Mouse (Mus musculus): ENCODE measurements around the gene Mfsd2b.
"Not testable (repeated sequence)": the region's sequence is repeated elsewhere in the genome, so short reads cannot be mapped to it uniquely, and the experiment has no call there.

The Mfsd2b gene

DNA sequence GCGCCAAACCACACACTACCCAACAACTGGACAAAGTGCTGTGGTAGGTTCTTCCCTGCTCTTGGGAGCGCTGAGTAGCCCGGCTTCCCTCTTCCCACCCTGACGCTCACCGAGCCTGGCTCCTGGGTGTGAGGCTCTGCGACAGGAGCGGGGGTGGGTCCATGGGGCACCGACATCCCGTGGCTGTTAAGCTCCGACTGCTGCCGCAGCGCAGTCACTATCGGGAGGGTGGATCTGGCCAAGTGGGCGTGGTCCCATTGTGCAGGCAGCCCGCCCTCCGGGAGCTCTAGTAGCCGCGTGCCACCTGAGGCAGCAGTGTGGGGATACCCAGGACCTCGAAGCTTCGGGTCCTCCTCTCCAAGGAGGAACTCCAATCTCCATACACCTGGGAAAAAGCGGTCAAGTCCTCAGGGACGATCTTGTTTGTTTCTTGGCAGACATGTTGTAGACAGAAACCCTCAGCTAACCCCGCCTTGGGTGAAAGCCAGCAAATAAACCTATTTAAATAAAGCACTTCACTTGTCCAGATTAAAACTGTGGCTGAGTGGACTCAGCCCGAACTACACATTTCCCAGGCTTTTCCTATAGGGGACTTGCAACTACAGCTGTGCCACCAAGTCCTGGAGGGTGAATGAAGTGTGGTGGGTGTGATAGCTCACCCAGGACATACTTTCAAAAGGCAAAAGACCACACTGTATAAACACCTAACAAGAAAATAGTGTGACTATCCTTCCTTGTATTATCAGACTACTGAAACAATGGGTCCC, at the start of gene Mfsd2b:
TSS of gene Mfsd2b (minus strand) at position 199 of the 767 bp plus-strand sequence.
- DNase-seq: peak; percentile 23

DNA sequence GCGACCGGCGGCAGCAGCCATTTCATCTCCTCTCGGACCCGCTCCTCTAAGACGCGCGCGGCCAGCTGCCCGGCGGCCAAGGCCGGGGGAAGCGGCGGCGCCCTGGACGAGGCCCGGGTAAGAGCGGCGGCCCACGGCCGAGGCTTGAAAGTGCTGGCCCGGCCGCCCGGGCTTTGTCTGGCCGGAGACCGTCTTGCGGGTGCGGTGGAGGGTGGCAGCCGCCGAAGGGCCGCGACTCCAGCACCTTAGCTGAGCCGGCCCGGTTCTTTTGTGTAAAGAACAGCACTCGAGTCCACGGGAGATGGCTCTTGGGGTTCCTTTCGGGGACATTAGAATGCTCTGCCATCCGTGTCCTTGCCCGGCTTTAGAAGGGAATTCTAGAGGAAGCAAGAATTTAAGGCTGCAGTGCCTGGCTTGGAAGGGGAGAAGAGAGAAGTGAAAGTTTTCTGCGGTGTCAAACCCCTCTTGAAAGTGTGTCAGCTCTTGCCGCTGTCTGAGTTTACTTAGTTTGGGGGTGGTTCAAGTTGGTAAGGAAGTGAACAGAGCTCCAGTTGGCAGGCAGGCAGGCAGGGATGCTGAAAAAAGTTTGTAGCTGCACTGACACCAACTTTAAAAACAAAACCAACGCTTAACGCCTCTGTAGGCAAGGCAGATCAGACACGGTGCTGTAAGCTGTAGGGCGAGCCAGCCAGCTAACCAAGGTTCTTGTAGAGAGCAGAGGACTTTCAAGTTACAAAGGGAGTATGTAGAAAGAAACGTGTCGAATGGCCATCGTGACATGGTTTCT, 43.8 kb upstream of the Mfsd2b start:
- peak; percentile 59 for DNase-seq

DNA sequence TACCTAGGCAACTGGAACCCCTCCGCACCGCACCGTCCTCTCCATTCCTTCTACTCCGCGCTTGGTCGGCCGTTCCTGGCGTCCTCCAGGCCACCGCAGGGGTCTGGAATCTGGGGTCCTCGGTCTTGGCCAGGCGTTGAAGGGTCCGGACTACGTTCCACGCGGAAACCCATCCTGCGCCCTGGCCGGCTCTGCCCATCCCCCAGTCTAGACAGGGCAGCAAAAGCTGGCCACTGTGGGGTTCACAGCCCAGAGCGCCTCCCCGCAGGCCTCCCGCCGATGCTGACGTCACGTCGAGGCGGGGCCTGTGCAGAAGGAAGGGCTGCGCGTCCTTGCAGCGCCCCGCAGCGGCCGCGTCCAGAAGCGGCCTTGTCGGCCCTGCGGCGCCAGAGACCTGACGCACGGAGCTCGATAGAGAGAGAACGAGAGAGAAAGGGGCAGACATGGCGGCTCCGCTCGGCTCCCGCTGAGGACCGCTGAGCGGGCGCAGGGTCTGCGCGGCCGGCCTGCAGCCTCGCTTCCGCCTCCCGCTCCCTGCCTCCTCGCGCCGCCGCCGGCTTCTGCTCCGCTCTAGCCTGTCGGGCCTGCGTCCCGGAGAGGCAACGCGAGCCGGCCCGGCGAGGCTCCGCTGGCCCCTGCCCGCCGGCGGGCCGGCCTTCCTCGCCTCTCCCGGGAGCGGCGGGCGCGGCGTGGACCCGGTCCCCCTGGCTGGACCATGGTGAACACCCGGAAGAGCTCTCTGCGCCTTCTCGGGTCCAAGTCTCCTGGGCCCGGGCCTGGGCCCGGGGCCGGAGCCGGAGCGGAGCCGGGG, 43.0 kb upstream of the Mfsd2b start, which contains the start of gene Atad2b:
TSS of gene Atad2b (plus strand) at position 360 of the 811 bp plus-strand sequence.
- DNase-seq: peak; percentile 97

DNA sequence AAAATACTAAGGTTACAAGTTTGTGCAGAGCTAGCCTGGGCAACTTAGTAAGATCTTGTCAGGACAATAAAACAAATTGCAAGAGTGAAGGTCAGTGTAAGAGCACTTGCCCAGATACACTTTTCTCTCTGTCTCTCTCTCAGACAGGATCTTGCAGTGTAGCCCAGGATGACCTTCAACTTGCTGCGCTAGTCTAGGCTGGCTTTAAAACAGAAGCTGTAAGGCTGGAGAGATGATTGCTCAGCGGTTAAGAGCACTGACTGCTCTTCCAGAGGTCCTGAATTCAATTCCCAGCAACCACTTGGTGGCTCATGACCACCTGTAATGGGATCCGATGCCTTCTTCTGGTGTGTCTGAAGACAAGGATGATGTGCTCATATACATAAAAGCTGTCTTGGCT, 40.8 kb upstream of the Mfsd2b start:
- no peak for DNase-seq

DNA sequence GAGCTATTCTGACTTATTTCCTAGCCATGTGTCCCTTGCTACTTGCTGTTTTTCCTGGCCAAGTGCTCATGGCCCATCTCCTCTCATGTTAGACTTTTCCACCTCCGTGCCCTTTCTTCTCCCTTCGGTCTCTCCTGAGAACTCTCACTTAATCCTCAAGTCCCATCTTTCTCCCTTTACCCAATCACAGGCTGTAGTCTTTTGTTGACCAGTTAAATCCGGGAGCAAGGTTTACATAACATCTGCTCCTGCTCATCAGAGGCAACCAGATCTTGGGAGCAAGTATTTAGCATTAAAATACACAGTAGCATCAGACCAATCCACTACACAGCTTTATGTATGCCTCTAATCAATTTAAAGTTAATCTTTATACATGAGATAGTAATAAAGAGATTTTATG, 40.3 kb upstream of the Mfsd2b start:
- DNase-seq: no peak

DNA sequence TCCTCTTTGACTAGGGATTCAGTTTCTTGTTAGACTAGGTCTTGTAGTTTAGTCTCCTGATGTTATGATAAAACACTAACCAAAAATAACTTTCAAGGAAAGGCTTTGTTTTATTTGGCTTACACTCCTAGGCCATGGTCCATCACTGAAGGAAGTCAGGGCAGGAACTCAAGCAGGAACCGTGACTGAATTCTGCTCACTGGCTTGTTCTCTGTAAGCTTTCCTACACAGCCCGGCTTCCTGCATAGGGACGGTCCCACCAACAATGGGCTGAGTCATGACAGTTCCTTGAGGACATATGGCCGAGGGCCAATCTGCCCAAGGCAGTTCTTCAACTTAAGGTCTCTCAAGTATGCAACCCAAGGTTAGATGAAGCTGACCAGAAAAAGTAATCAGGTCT, 37.6 kb upstream of the Mfsd2b start:
- no peak for DNase-seq

DNA sequence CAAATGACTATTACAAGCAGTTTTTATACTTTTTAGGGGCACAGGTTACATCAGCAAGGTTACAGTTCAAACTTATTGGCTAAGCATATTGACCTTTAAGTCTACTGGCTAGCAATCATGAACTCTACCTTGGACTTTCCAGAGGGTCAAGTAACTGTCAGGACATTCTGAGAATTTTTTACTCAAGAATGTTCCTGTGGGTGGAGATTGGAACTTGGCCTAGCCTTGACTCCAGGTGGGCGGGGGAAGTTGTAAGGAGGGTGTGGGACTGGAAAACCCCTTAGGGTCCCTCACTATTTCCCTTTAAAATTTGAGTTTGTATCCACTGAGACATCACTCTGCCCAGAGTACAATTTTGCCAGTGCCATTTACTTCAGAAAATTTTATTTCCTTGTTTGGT, 36.3 kb upstream of the Mfsd2b start:
- not testable (repeated sequence) for DNase-seq

DNA sequence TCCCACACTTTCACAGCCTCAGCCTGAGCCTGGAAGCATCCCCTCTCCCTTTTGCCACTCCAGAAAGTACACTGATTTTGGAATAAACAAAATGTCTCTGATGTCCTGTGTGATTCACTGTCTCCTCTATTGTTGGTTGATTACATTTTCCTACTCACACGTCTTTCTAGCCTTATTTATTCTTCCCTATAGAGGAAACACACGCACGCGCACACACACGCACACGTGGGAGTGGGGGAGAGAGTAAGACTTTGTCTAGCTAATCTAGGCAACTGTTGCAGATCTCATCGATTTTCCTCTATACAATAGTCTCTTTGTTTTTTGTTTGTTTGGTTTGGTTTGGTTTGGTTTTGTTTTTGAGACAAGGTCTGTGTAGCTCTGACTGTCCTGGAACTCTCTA, 34.2 kb upstream of the Mfsd2b start:
- DNase-seq: no peak

DNA sequence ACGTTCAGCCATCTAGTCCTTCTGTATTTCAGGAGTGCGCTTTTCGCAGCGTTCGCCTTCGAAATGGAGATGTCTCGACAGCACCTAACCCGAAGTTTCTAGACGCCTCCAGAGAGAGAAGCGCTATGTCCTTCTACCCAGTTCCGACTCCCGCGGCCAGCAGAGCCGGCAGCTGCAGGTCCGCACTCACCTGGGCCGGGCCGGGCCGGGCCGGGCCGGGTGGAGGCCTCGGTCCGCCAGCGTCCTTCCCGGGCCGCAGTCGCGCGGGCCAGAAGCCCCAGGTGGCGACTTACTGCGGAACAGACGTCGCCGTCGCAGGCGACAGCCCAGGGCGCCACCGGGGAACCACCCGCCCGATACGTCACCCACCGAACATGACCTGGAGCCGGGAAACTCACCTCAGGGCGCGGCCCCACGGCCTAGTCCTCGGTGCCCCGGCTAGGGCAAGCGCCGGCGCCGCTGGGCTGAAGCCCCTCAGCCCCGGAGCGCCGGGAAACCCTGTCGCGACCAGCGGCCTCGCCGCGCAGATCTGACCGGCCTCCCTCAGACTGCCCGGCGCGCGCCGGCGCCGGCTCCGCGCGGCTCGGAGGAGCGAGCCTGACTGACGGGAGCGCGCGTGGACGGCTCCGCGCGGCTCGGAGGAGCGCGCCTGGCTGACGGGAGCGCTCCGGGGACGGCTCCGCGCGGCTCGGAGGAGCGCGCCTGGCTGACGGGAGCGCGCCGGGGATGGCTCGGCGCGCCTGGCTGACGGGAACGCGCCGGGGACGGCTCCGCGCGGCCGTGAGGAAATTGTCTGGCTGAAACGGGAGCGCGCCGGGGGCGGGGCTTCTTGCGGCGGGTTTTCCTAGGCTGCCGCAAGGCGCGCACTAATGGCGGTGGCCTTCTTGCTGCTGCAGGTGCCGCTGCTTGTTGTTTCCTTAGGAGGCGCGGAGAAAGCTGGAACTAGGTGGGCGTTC, 33.1 kb upstream of the Mfsd2b start, which contains the start of gene Ubxn2a:
TSS of gene Ubxn2a (minus strand) at position 755 of the 956 bp plus-strand sequence.
- DNase-seq: peak; percentile 92

DNA sequence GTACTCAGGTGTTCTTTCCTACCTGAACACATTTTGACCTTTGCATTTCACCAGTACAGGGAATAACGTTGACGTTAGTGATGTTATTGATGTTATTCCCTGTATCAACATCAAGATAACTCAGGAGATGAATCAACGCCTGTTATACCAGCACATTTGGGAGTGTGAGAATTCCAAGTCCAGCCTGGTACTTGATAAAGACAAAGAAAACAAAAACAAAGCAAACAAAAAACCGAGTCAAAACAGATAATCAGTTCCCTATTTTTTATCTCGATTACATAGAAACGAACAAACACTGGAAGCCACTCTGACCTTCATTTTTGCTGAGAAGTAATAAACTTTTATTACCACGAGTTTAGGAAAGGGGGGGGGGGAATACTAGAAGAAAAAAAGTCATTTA, 32.3 kb upstream of the Mfsd2b start:
- no peak for DNase-seq

DNA sequence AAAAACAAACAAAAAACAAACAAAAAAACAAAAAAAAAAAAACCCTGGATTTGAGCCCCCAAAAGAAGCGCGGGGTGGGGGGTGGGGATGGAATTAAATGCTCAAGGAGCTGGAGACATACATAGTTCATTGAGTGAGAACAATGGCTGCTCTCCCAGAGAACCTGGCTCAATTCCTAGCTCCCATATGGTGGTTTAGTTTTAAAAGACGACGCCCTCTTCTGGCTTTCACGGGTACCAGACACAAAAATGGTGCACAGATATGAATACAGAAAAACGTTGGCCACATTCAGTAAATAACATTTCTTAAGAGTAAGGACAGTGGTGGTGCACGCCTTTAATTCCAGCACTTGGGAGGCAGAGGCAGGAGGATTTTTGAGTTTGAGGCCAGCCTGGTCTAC, 31.8 kb upstream of the Mfsd2b start:
- no peak for DNase-seq

DNA sequence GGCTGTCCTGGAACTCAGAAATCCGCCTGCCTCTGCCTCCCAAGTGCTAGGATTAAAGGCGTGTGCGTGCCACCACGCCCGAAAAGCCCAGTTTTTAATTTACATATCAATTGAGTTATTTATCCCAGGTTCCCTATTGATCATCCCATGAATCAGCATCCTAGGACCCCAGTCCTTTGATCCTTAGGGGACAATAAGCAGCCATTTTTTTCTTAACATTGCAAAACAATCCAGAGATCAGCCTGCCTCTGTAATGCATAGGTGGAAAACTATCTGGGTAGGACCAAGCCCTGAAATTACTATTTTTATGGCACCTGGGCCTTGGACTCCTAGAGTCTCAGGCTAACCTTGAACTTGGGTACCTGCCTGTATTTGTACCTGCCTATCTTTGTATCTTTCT, 23.9 kb upstream of the Mfsd2b start:
- no peak for DNase-seq

DNA sequence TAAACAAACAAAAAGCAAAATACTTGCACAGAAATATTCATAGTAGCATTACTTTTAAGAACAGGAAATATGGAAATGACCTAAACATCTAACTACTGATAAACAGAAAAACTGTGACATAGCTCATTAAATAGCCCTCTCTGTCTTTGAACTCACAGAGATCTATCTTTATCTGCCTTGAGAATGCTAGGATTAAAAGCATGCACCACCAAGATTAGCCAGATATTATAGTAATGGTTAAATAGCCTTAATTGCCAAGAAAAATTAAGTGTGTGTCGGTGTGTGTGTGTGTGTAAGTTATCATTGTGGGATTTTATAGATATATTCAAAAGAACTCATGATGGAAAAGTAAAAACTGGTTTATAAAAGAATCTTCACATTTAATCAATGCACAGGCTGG, 15.7 kb upstream of the Mfsd2b start:
- DNase-seq: no peak

DNA sequence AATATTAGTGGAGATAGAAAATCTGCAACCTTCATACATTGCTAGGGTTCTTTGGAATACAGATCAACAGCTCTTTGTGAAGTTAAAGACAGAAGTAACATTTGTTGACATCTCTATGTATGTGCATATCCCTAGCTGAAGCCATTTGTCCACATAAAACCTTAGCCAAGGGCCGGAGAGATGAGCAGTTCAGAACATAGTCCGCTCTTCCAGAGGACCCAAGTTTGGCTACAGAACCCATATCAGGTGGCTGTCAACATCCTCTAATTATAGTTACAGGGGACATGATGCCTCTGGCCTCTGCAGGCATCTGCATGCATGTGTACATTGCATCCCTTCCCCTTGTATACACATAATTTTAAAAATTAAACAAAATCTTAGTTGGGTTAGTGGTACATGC, 15.1 kb upstream of the Mfsd2b start:
- DNase-seq: no peak

DNA sequence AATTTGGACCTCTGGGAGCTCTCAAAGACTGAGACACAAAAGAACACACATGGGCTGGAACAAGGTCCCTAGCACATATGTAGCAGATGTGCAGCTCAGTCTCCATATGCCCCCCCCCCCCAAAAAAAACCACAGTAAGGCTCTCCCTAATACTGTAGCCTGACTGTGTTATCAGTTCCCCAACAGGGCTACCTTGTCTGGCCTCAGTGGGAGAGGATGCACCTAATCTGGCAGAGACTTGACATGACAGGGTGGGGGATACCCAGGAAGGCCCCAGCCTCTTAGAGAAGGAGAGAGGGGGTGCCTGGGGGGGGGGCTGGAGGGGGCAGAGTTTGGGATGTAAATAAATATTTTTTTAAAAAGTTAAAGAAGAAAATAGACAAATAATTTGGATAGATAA, 14.6 kb upstream of the Mfsd2b start:
- DNase-seq: no peak

DNA sequence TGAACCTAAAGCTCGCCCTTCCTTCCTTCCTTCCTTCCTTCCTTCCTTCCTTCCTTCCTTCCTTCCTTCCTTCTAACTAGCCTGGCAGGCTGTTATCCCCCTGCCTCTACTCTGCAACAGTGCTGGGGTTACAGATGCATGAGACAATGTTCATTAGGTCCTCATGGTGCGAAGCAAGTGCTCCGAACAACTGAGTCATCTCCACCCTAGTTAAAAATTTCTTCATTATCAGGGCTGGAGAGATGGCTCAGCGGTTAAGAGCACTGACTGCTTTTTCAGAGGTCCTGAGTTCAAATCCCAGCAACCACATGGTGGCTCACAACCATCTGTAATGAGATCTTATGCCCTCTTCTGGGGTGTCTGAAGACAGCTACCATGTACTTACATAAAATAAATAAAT, 12.4 kb upstream of the Mfsd2b start:
- not testable (repeated sequence) for DNase-seq

DNA sequence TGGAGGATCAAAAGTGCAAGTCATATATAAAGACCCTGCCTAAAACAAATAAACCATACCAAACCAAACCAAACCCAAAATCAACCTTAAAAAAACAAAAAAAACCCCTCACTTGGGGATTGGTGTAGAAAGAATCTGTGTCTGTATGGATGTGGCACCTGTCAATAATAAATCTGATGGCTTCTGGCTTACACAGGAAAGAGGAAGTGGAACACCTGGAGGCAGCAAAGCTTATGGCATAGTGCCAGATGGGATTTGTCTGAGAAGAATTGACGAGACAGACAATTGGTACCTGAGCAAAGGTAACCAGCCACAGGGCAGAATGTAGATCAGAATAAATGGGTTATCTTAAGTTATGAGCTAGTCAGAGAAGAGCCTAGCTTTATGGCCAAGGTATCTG, 10.9 kb upstream of the Mfsd2b start:
- DNase-seq: no peak

DNA sequence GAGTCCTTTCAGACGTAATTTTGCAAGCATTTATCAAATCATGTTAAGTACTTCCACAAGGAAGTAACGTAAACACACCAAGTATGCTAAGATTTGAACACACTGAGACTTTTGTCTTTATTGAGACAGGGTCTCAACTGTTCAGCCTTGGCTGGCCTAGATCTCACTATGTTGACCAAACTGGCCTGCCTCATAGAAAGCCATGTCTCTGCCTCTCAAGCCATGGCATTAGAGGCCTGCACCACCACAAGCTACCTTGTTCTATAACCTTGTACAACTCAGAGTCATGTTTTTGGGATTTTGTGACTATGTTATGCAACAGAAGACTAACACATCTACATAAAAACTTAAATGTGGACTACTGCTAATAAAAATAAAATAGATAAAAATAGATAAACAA, 7.9 kb upstream of the Mfsd2b start:
- DNase-seq: no peak

DNA sequence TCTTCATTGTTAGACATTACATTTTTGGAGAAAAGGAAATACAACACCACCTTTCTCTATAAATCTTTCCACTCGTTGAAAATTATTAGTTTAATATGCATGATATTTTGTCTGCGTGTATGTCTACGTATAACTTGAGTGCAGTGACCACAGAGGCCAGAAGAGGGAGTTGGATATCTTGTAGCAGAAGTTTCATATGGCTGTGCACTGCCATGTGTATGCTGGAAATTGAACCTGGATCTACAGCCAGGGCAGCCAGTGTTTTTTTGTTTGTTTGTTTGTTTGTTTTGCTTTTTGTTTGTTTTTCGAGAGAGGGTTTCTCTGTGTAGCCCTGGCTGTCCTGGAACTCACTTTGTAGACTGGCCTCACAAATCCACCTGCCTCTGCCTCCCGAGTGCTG, 4.9 kb upstream of the Mfsd2b start:
- no peak for DNase-seq

DNA sequence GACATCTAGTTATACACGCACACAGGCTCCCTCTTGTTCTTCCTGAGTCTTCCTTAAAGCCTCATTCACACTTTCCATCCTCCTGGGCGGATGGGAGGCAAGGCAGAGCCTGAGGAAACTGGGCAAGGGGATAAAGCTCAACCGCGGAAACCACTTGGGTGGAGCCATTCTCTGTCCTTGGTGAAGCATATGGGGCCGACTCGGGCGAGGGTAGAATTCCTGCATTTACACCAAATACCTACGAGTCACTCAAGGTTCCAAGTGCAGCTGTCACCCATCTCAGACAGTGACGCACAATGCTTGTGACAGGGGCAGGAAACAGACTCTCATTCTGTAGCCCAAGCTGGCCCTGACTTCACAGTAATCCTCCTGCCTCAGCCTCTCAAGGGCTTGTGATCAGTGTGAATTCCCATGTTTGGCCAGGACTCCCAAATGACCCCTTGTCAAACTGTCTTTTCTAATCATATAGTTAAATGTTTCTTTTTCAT, 4.2 kb upstream of the Mfsd2b start:
- DNase-seq: no peak

DNA sequence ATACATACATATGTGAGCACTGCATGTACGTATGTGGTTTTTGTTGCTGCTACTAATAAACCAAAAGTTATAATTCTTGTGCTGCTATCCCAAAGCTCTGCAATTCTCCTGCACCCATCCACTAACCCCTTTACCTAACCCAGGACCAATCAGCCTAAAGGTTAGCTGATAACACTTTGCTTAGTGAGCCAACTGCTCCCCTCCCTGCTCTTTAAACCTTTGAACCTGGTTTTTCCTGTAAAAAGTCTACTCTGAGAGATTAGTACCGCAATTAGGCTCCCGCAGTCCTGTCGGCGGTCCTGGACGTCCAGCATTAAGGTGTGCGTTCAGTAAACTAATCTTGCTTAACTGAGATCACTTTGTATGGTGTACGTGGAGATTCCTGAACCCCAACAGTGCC, 1.5 kb upstream of the Mfsd2b start:
- DNase-seq: no peak

DNA sequence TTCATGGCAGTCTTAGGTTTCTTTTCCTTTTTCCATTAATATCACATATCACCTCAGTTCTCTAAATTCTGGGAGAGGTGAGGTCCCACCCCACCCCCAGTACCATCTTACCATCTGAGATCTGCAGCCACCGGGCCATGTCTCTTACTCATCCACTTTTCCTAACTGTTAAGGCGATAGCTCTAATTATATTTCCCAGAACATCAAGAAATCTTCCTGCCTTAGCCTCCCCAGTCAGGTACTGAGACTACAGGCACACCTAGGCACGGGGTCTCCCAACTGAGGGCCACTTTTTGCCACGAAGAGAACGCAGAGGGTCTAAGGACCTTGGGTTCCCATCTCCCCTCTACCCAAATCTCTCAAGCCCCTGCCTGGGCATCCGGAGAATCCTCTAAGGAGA, 628 bp downstream of the Mfsd2b start:
- DNase-seq: no peak

Data from layer of hippocampus, adult 9-11 months (tissue).